Mouse (Mus musculus): ENCODE results near the gene Tmem262. TPM values are rescaled to one million over a fixed set of nuclear protein-coding genes. Genes with fewer than 3 reads are reported as not detected.
A peak's percentile ranks its signal among the peaks of the same experiment; 100 is the strongest.

The Tmem262 gene
- polyA plus RNA-seq, 1 experiment from 2014 or later, result not detected

- 80% methylated on average over 9 of the region's 9 CpGs for WGBS (ENCODE audit: insufficient replicate concordance)
- H3K9me3 ChIP-seq (replicated peaks; ENCODE audit: control insufficient read depth, low read length), result no peaks in the 10 kb centered on the region
- peaks cover 19% of the 10 kb centered on the region for H3K36me3 ChIP-seq (ENCODE audit: control insufficient read depth, insufficient read depth)
- H3K27ac ChIP-seq (ENCODE audit: low read length), result no peak within 1 kb of the TSS
- no peak within 1 kb of the TSS for H3K9ac ChIP-seq (ENCODE audit: low read depth, low read length)
- no peak within 1 kb of the TSS for H3K4me2 ChIP-seq (ENCODE audit: low read depth, low read length)
- peaks cover 26% of the 10 kb centered on the region for H3K4me1 ChIP-seq (ENCODE audit: control insufficient read depth, low read depth, low read length)
- ATAC-seq (ENCODE audit: low read depth), result no peak
- no peaks in the 10 kb centered on the region for H3K27me3 ChIP-seq (ENCODE audit: control insufficient read depth, insufficient read depth, low read depth, low read length)
- no peak within 1 kb of the TSS for H3K4me3 ChIP-seq (ENCODE audit: low read depth, low read length)
Measured at GRCm38 (mm10) chr19:6082156-6082555, 2.3 kb downstream of the Tmem262 start, which contains the start of gene Gm28374. Gene Gm28374, minus strand, starts transcription at chr19:6082256.

GRCm38 (mm10) chr19:6084478-6085248 is 4.8 kb downstream of the Tmem262 start, which contains the start of the genes Zfpl1 and Cdca5:
Gene Zfpl1, minus strand, starts transcription at chr19:6084956.
Gene Cdca5, plus strand, starts transcription at chr19:6084983.
- H3K4me1 ChIP-seq (ENCODE audit: control insufficient read depth, low read depth, low read length), result peaks cover 21% of the 10 kb centered on the region
- H3K9ac ChIP-seq (ENCODE audit: low read depth, low read length), result peak within 1 kb of the TSS; percentile 88
- H3K9me3 ChIP-seq (replicated peaks; ENCODE audit: control insufficient read depth, low read length), result no peaks in the 10 kb centered on the region
- peaks cover 41% of the 10 kb centered on the region for H3K36me3 ChIP-seq (ENCODE audit: control insufficient read depth, insufficient read depth)
- peak within 1 kb of the TSS; percentile 93 for H3K27ac ChIP-seq (ENCODE audit: low read length)
- H3K27me3 ChIP-seq (ENCODE audit: control insufficient read depth, insufficient read depth, low read depth, low read length), result no peaks in the 10 kb centered on the region
- peak; percentile 90 for ATAC-seq (ENCODE audit: low read depth)
- peak within 1 kb of the TSS; percentile 95 for H3K4me3 ChIP-seq (ENCODE audit: low read depth, low read length)
- H3K4me2 ChIP-seq (ENCODE audit: low read depth, low read length), result peak within 1 kb of the TSS; percentile 88
- under 1% methylated on average over 58 of the region's 58 CpGs for WGBS (ENCODE audit: insufficient replicate concordance)

GRCm38 (mm10) chr19:6085417-6085879 is 5.6 kb downstream of the Tmem262 start:
- peak overlapping the region; percentile 88 for H3K4me2 ChIP-seq (ENCODE audit: low read depth, low read length)
- ATAC-seq (ENCODE audit: low read depth), result peak; percentile 80
- no peaks in the 10 kb centered on the region for H3K27me3 ChIP-seq (ENCODE audit: control insufficient read depth, insufficient read depth, low read depth, low read length)
- no peaks in the 10 kb centered on the region for H3K9me3 ChIP-seq (replicated peaks; ENCODE audit: control insufficient read depth, low read length)
- peak overlapping the region; percentile 93 for H3K27ac ChIP-seq (ENCODE audit: low read length)
- peaks cover 21% of the 10 kb centered on the region for H3K4me1 ChIP-seq (ENCODE audit: control insufficient read depth, low read depth, low read length)
- under 1% methylated on average over 17 of the region's 17 CpGs for WGBS (ENCODE audit: insufficient replicate concordance)
- peak overlapping the region; percentile 88 for H3K9ac ChIP-seq (ENCODE audit: low read depth, low read length)
- H3K4me3 ChIP-seq (ENCODE audit: low read depth, low read length), result peak overlapping the region; percentile 95
- peaks cover 48% of the 10 kb centered on the region for H3K36me3 ChIP-seq (ENCODE audit: control insufficient read depth, insufficient read depth)

GRCm38 (mm10) chr19:6088841-6089240 is 9.0 kb downstream of the Tmem262 start:
- Histone ChIP-seq H3K4me1 (ENCODE audit: control insufficient read depth, low read depth, low read length) (peaks cover 18% of the 10 kb centered on the region), H3K27ac (ENCODE audit: low read length) (no peak overlapping the region), H3K4me2 (ENCODE audit: low read depth, low read length) (no peak overlapping the region), H3K4me3 (ENCODE audit: low read depth, low read length) (no peak overlapping the region), H3K9ac (ENCODE audit: low read depth, low read length) (no peak overlapping the region), H3K9me3 (replicated peaks; ENCODE audit: control insufficient read depth, low read length) (no peaks in the 10 kb centered on the region), H3K27me3 (ENCODE audit: control insufficient read depth, insufficient read depth, low read depth, low read length) (no peaks in the 10 kb centered on the region), H3K36me3 (ENCODE audit: control insufficient read depth, insufficient read depth) (peaks cover 66% of the 10 kb centered on the region)
- no peak for ATAC-seq (ENCODE audit: low read depth)
- 93% methylated on average over 13 of the region's 13 CpGs for WGBS (ENCODE audit: insufficient replicate concordance)

GRCm38 (mm10) chr19:6094119-6094518 is 14.3 kb downstream of the Tmem262 start, which contains the start of gene AC131692.1:
Gene AC131692.1, plus strand, starts transcription at chr19:6094419.
- Histone ChIP-seq H3K27ac (ENCODE audit: low read length) (no peak within 1 kb of the TSS), H3K9ac (ENCODE audit: low read depth, low read length) (no peak within 1 kb of the TSS), H3K4me2 (ENCODE audit: low read depth, low read length) (no peak within 1 kb of the TSS), H3K4me1 (ENCODE audit: control insufficient read depth, low read depth, low read length) (no peaks in the 10 kb centered on the region), H3K27me3 (ENCODE audit: control insufficient read depth, insufficient read depth, low read depth, low read length) (no peaks in the 10 kb centered on the region), H3K9me3 (replicated peaks; ENCODE audit: control insufficient read depth, low read length) (no peaks in the 10 kb centered on the region), H3K36me3 (ENCODE audit: control insufficient read depth, insufficient read depth) (peaks cover 50% of the 10 kb centered on the region), H3K4me3 (ENCODE audit: low read depth, low read length) (no peak within 1 kb of the TSS)
- WGBS (ENCODE audit: insufficient replicate concordance), result 80% methylated on average over 7 of the region's 7 CpGs
- ATAC-seq (ENCODE audit: low read depth), result no peak

- peaks cover 13% of the 10 kb centered on the region for H3K4me1 ChIP-seq (ENCODE audit: control insufficient read depth, low read depth, low read length)
- H3K4me2 ChIP-seq (ENCODE audit: low read depth, low read length), result no peak overlapping the region
- no peaks in the 10 kb centered on the region for H3K9me3 ChIP-seq (replicated peaks; ENCODE audit: control insufficient read depth, low read length)
- H3K27me3 ChIP-seq (ENCODE audit: control insufficient read depth, insufficient read depth, low read depth, low read length), result no peaks in the 10 kb centered on the region
- no peak overlapping the region for H3K9ac ChIP-seq (ENCODE audit: low read depth, low read length)
- no peak overlapping the region for H3K4me3 ChIP-seq (ENCODE audit: low read depth, low read length)
- H3K27ac ChIP-seq (ENCODE audit: low read length), result no peak overlapping the region
- no peak for ATAC-seq (ENCODE audit: low read depth)
- 54% methylated on average over 3 of the region's 3 CpGs for WGBS (ENCODE audit: insufficient replicate concordance)
- peaks cover 14% of the 10 kb centered on the region for H3K36me3 ChIP-seq (ENCODE audit: control insufficient read depth, insufficient read depth)
Measured at GRCm38 (mm10) chr19:6097847-6098246, 18.0 kb downstream of the Tmem262 start.

- Histone ChIP-seq H3K9ac (ENCODE audit: low read depth, low read length) (no peak overlapping the region), H3K4me3 (ENCODE audit: low read depth, low read length) (no peak overlapping the region), H3K9me3 (replicated peaks; ENCODE audit: control insufficient read depth, low read length) (no peaks in the 10 kb centered on the region), H3K27ac (ENCODE audit: low read length) (no peak overlapping the region), H3K4me2 (ENCODE audit: low read depth, low read length) (no peak overlapping the region), H3K36me3 (ENCODE audit: control insufficient read depth, insufficient read depth) (no peaks in the 10 kb centered on the region; the same call in 1 of the 2 replicates), H3K4me1 (ENCODE audit: control insufficient read depth, low read depth, low read length) (peaks cover 33% of the 10 kb centered on the region), H3K27me3 (ENCODE audit: control insufficient read depth, insufficient read depth, low read depth, low read length) (no peaks in the 10 kb centered on the region)
- no peak for ATAC-seq (ENCODE audit: low read depth)
- WGBS (ENCODE audit: insufficient replicate concordance), result 75% methylated on average over 6 of the region's 6 CpGs
Measured at GRCm38 (mm10) chr19:6101186-6101585, 21.4 kb downstream of the Tmem262 start.

- no peak overlapping the region for H3K4me3 ChIP-seq (ENCODE audit: low read depth, low read length)
- no peak overlapping the region for H3K4me2 ChIP-seq (ENCODE audit: low read depth, low read length)
- ATAC-seq (ENCODE audit: low read depth), result peak; percentile 97
- H3K27ac ChIP-seq (ENCODE audit: low read length), result peak overlapping the region; percentile 64
- H3K36me3 ChIP-seq (ENCODE audit: control insufficient read depth, insufficient read depth), result no peaks in the 10 kb centered on the region; the same call in 1 of the 2 replicates
- peaks cover 33% of the 10 kb centered on the region for H3K4me1 ChIP-seq (ENCODE audit: control insufficient read depth, low read depth, low read length)
- 59% methylated on average over 6 of the region's 6 CpGs for WGBS (ENCODE audit: insufficient replicate concordance)
- H3K27me3 ChIP-seq (ENCODE audit: control insufficient read depth, insufficient read depth, low read depth, low read length), result no peaks in the 10 kb centered on the region
- no peaks in the 10 kb centered on the region for H3K9me3 ChIP-seq (replicated peaks; ENCODE audit: control insufficient read depth, low read length)
- H3K9ac ChIP-seq (ENCODE audit: low read depth, low read length), result no peak overlapping the region
Measured at GRCm38 (mm10) chr19:6102169-6102853, 22.5 kb downstream of the Tmem262 start.

- no peak overlapping the region for H3K27ac ChIP-seq (ENCODE audit: low read length)
- H3K4me1 ChIP-seq (ENCODE audit: control insufficient read depth, low read depth, low read length), result peaks cover 33% of the 10 kb centered on the region
Measured at GRCm38 (mm10) chr19:6104476-6104875, 24.6 kb downstream of the Tmem262 start.

More at GRCm38 (mm10) chr19:6104476-6104875, 24.6 kb downstream of the Tmem262 start:
- Histone ChIP-seq H3K4me2 (ENCODE audit: low read depth, low read length) (no peak overlapping the region), H3K27me3 (ENCODE audit: control insufficient read depth, insufficient read depth, low read depth, low read length) (no peaks in the 10 kb centered on the region), H3K9me3 (replicated peaks; ENCODE audit: control insufficient read depth, low read length) (no peaks in the 10 kb centered on the region), H3K4me3 (ENCODE audit: low read depth, low read length) (no peak overlapping the region), H3K9ac (ENCODE audit: low read depth, low read length) (no peak overlapping the region), H3K36me3 (ENCODE audit: control insufficient read depth, insufficient read depth) (no peaks in the 10 kb centered on the region)
- 48% methylated on average over 4 of the region's 4 CpGs for WGBS (ENCODE audit: insufficient replicate concordance)
- ATAC-seq (ENCODE audit: low read depth), result no peak

Data from liver, embryonic 16.5 days (tissue).